Comparison of ENCODE assay signal across 9 mouse cellular contexts in genomic region chr12:117720794-117721747, GRCm38 (mm10).
DNase-seq lines count a peak whose midpoint lies in the region; ATAC-seq and TF ChIP-seq lines count a peak whose summit lies in the region.
"Had no signal": no experiment of that assay in that cellular context is flagged by ENCODE, and none has a peak within 500 bp of the region (broad histone marks: within the 10 kb centered on the region; RNA-seq: fewer than 3 reads in every experiment).

No protein-coding gene starts in this region.

- H3K9me3 ChIP-seq in forebrain, embryonic 16.5 days (ENCODE audit: control insufficient read depth, low read length) = no peaks in the 10 kb centered on the region
- no peaks in the 10 kb centered on the region for H3K9me3 ChIP-seq in midbrain, embryonic 10.5 days (replicated peaks)

- no peaks in the 10 kb centered on the region for H3K4me1 ChIP-seq in kidney, adult 2 months (ENCODE audit: control insufficient read depth, insufficient read depth, low read length)
- H3K4me1 ChIP-seq in forebrain, embryonic 16.5 days (replicated peaks; ENCODE audit: control insufficient read depth, insufficient read depth, low read length) = peaks cover 6% of the 10 kb centered on the region; the same call in 1 of the 2 replicates
- peaks cover 34% of the 10 kb centered on the region for H3K4me1 ChIP-seq in midbrain, embryonic 10.5 days

- H3K36me3 ChIP-seq in kidney, adult 2 months (ENCODE audit: control insufficient read depth, insufficient read depth, low read length) = no peaks in the 10 kb centered on the region
- H3K36me3 ChIP-seq in forebrain, embryonic 16.5 days (ENCODE audit: control insufficient read depth, insufficient read depth) = peaks cover 5% of the 10 kb centered on the region; the same call in 1 of the 2 replicates
- no peaks in the 10 kb centered on the region for H3K36me3 ChIP-seq in midbrain, embryonic 10.5 days

- no peaks in the 10 kb centered on the region for H3K27me3 ChIP-seq in kidney, adult 2 months (replicated peaks; ENCODE audit: control insufficient read depth, insufficient read depth, low read length)
- H3K27me3 ChIP-seq in forebrain, embryonic 16.5 days (replicated peaks; ENCODE audit: control insufficient read depth, insufficient read depth, low read length) = no peaks in the 10 kb centered on the region
- H3K27me3 ChIP-seq in midbrain, embryonic 10.5 days (ENCODE audit: low read depth, poor library complexity, severe bottlenecking) = no peaks in the 10 kb centered on the region
- H3K27me3 ChIP-seq: CH12.LX had no signal

- 54% methylated on average over 14 of the region's 14 CpGs for WGBS in kidney, adult 2 months
- WGBS in forebrain, embryonic 16.5 days = 65% methylated on average over 14 of the region's 14 CpGs
- WGBS in midbrain, embryonic 10.5 days = 72% methylated on average over 14 of the region's 14 CpGs

- DNase-seq in kidney, adult 2 months = peak; percentile 9
- DNase-seq in kidney, adult 8-10 months = no peak
- peak; percentile 62 for DNase-seq in embryo, embryonic 10.5 days (ENCODE audit: low spot score)
- peak; percentile 26 for DNase-seq in midbrain, embryonic 10.5 days (ENCODE audit: low spot score)
- no peak for DNase-seq in urinary bladder, postnatal 14 days (ENCODE audit: low spot score)
- no peak for DNase-seq in gastrocnemius, adult 8-10 months (ENCODE audit: low spot score in 2 of 2)
- no peak for DNase-seq in right cerebral cortex, postnatal 14 days

- TF ChIP-seq POLR2A in kidney, adult 2 months (IDR thresholded peaks at IDR 0.05; ENCODE audit: low read depth, low read length) = no peak

- TF ChIP-seq CTCF in kidney, adult 2 months (conservative IDR thresholded peaks at IDR 0.05; ENCODE audit: insufficient read depth, insufficient read length, low read depth, low read length) = no peak

- no peak overlapping the region for H3K9ac ChIP-seq in forebrain, embryonic 16.5 days (replicated peaks; ENCODE audit: low read depth, low read length)

- no peak overlapping the region for H3K4me3 ChIP-seq in kidney, adult 2 months (ENCODE audit: insufficient read depth, low read depth, low read length)
- no peak overlapping the region for H3K4me3 ChIP-seq in forebrain, embryonic 16.5 days (replicated peaks; ENCODE audit: low read length)
- no peak overlapping the region for H3K4me3 ChIP-seq in midbrain, embryonic 10.5 days

- H3K4me2 ChIP-seq in forebrain, embryonic 16.5 days (ENCODE audit: low read length) = no peak overlapping the region

- no peak overlapping the region for H3K27ac ChIP-seq in kidney, adult 2 months (ENCODE audit: insufficient read depth, low read depth, low read length)
- H3K27ac ChIP-seq in forebrain, embryonic 16.5 days (ENCODE audit: low read length) = 0 out of 2 replicates have a peak overlapping the region, but pooled peaks have one; percentile 28
- H3K27ac ChIP-seq in midbrain, embryonic 10.5 days (replicated peaks) = peak overlapping the region; percentile 73; the same call in 1 of the 2 replicates

- ATAC-seq in forebrain, embryonic 16.5 days = peak; percentile 82

Comparison
In these comparisons a context has a peak if more than half of its experiments do, and no peak if none do; other contexts are left out.
1. DNase-seq: peak in kidney, adult 2 months (single experiment), embryo, embryonic 10.5 days (single experiment) and midbrain, embryonic 10.5 days (single experiment); none in kidney, adult 8-10 months (0 of 2), urinary bladder, postnatal 14 days (single experiment), gastrocnemius, adult 8-10 months (0 of 2) and right cerebral cortex, postnatal 14 days (single experiment).